Mouse (Mus musculus) cerebellum, adult 11 months (tissue): ENCODE measurements around the gene Cars2.
"Not testable (repeated sequence)": the region's sequence is repeated elsewhere in the genome, so short reads cannot be mapped to it uniquely, and the experiment has no call there.

Experiments
- DNase-seq: peaks from one replicate; pipeline ENCODE4 v3.0.0; 2022

The Cars2 gene

GRCm38 (mm10) chr8:11506802-11507201 lies 43.8 kb downstream of the Cars2 start:
- DNase-seq = no peak

GRCm38 (mm10) chr8:11506074-11506473 lies 44.5 kb downstream of the Cars2 start:
- no peak for DNase-seq

GRCm38 (mm10) chr8:11503476-11504232 lies 46.9 kb downstream of the Cars2 start:
- DNase-seq = no peak

- DNase-seq = no peak
Observed at GRCm38 (mm10) chr8:11498786-11499485, 51.6 kb downstream of the Cars2 start.

GRCm38 (mm10) chr8:11498281-11498680 lies 52.3 kb downstream of the Cars2 start:
- DNase-seq = no peak

GRCm38 (mm10) chr8:11497017-11497990 lies 53.3 kb downstream of the Cars2 start, which contains the start of gene Naxd:
Gene Naxd (plus strand): TSS chr8:11497506.
- DNase-seq = peak; percentile 87

- DNase-seq = not testable (repeated sequence)
Observed at GRCm38 (mm10) chr8:11492340-11492739, 58.2 kb downstream of the Cars2 start.

- DNase-seq = no peak
Observed at GRCm38 (mm10) chr8:11487229-11487628, 63.4 kb downstream of the Cars2 start.

- peak; percentile 39 for DNase-seq
Observed at GRCm38 (mm10) chr8:11486142-11486541, 64.4 kb downstream of the Cars2 start.

GRCm38 (mm10) chr8:11482537-11482936 lies 68.0 kb downstream of the Cars2 start:
- no peak for DNase-seq

GRCm38 (mm10) chr8:11481876-11482275 lies 68.7 kb downstream of the Cars2 start:
- no peak for DNase-seq

GRCm38 (mm10) chr8:11479591-11479990 lies 71.0 kb downstream of the Cars2 start:
- DNase-seq = no peak

- DNase-seq = no peak
Observed at GRCm38 (mm10) chr8:11478807-11479527, 71.6 kb downstream of the Cars2 start.

GRCm38 (mm10) chr8:11477811-11478761 lies 72.5 kb downstream of the Cars2 start, which contains the start of gene Rab20:
Gene Rab20 (minus strand): TSS chr8:11478710.
- no peak for DNase-seq

- DNase-seq = no peak
Observed at GRCm38 (mm10) chr8:11477178-11477553, 73.4 kb downstream of the Cars2 start.

- DNase-seq = no peak
Observed at GRCm38 (mm10) chr8:11476338-11477177, 74.0 kb downstream of the Cars2 start.

GRCm38 (mm10) chr8:11475876-11476275 lies 74.7 kb downstream of the Cars2 start:
- no peak for DNase-seq

GRCm38 (mm10) chr8:11475397-11475796 lies 75.2 kb downstream of the Cars2 start:
- no peak for DNase-seq

- no peak for DNase-seq
Observed at GRCm38 (mm10) chr8:11473072-11473471, 77.5 kb downstream of the Cars2 start.

GRCm38 (mm10) chr8:11471309-11471708 lies 79.3 kb downstream of the Cars2 start:
- no peak for DNase-seq
